Mouse (Mus musculus): ENCODE measurements around the gene Amigo3. TPM values are rescaled to one million over a fixed set of nuclear protein-coding genes. Genes with fewer than 3 reads are reported as not detected.

Amigo3 gene
- polyA plus RNA-seq, 1 experiment: 2.6 TPM

DNA sequence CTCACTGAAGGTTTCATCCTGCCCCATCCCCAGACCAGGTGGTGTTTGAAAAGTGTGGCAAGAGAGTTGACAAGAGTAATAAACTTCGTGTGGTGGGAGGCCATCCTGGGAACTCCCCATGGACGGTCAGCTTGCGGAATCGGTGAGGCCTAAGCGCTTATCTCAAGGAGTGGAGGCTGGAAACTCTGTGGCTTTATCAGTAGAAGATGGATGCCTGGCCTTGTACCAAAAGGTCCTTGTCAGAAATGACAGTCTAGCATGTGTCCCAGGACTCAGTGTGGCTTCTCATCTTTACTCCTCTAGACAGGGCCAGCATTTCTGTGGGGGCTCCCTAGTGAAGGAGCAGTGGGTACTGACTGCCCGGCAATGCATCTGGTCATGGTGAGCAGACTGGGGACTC, 30.6 kb downstream of the Amigo3 start:
- no peak for DNase-seq (ENCODE audit: low spot score)

DNA sequence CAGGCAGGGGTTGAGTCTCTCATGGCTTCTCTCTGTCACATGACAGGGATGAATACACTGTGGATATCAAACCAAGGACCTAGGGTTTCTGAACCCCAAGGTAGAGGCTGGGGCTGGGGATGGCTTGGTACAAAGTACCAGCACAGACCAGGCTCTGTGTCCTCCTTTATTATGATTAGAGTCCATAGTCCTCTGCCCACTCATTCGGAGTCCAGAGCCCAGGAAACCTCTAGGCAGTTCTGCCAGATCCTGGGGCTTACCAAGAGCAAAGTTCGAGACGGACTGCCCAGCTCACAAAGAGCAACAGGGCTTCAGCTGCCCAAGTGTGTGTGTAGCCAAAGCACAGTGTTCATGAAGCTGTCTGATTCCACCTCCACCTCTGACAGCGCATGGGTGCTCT, 32.3 kb downstream of the Amigo3 start:
- DNase-seq (ENCODE audit: low spot score): no peak

DNA sequence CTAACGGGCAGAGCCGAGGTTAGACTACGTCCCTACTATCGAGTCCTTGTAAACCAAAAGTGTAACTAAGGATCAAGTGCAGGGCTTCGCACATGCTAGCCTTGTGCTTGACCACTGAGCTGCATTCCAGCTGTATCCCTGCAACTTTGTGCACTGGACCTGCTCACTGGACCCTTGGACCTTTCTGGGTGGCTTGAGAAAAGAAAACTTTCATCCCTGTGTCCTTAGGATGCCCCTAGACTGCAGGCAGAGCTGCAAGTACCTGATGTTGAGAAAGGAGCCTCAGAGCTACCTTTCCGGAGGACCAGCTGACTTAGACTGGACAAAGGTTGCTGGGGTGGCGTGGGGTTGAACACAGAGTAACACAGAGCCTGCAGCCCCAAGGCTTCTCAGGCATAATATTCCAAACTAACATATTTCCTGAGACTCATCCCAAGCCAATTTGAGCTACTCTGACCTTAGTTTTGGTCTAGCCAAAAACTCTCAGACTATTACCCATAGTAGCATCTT, 37.7 kb downstream of the Amigo3 start:
- no peak for DNase-seq (ENCODE audit: low spot score)

DNA sequence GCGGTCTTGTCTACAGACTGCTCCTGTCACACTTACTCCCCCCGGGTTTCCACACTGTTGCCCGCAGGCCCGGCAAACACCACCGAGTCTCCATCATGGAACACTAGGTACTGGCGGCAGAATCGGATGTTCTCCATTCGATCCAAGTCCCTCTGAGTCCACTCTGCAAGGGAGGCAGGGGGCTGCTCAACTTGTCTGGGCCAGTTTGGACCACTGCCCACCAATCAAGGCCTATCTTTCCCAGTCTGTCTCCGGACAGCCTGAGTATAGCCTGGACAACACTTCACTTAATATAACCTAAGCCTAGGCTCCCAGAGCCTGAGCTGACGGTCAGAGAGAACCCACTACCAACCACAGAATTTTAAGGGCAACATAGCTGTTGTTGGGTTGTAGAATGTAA, 40.6 kb downstream of the Amigo3 start:
- DNase-seq (ENCODE audit: low spot score): no peak

DNA sequence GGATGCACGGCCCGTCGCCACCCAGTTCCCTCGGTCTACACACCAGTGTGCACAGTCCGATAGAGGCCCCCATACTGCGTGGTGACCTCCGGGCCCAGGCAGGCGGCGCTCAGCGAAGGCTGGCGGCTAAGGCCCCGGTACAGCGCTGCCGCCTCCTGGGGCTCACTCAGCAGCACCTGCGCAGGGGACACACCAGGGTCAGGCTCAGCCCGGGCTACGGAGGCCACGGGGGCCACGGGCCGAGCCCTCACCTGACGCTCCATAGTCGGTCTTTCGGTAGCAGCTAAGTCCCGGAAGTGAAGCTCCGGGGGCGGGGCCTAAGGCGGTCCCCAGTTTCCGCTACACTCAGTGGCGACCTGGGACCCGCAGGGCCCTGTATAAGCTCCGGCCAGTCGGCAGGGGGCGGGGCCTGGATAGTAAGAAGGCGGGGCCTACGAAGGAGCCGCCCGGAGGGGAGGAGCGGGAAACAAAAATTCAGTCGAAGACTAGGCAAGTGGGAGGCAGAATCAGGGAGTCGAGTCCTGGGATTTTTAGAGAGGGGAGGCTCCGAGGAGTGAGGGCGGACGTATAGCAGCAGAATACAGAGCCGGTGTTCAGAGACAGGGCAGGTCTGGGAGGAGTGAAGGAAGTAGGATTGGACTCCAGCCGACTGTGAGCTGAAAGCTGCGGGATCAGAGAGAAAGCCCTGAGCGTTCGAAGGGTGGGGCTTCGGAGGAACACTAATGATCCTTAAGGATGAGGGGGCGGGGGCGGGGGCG, 41.4 kb downstream of the Amigo3 start, which contains the start of gene Apeh:
Gene Apeh, minus strand, starts transcription at position 423 of the 758 bp plus-strand sequence.
- peak; percentile 81 for DNase-seq (ENCODE audit: low spot score)

DNA sequence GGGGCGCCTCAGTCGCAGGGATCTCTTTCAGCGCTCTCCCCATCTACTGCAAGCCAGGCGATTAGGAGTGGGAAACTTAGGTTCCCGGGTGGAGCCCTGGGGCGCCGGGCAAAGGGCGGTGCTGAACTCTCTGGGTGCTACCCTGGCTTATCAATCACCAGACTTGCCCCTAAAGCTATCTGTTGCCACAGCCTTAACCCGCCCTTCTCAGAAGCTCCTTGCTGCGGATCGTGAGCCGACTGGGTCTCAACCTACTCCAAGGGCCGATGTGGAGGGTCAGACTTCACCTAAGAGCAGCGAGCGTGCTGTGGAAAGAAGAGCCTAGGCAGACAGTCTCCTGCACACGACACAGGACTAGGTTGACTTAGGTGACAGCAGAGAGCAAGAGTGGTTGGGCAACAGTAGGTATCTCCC, 42.0 kb downstream of the Amigo3 start:
- no peak for DNase-seq (ENCODE audit: low spot score)

DNA sequence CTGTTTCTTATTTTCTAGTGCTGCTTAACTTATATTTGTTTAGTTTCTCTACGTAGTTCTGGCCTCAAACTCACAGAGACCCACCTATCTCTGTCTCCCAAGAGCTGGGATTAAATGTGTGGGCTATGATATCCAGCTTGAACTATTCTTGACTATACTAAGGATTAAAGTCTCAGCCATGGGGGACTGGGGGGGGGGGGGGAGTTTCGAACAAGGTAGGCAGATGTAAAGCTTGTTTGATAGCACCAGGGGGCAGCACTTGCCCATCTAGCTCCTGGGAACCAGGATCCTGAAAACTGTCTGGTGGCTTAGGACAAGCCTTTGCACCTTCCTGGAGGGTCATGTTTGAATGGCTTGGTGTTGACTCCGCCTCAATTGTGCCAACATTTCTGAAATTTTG, 42.6 kb downstream of the Amigo3 start:
- no peak for DNase-seq (ENCODE audit: low spot score)

DNA sequence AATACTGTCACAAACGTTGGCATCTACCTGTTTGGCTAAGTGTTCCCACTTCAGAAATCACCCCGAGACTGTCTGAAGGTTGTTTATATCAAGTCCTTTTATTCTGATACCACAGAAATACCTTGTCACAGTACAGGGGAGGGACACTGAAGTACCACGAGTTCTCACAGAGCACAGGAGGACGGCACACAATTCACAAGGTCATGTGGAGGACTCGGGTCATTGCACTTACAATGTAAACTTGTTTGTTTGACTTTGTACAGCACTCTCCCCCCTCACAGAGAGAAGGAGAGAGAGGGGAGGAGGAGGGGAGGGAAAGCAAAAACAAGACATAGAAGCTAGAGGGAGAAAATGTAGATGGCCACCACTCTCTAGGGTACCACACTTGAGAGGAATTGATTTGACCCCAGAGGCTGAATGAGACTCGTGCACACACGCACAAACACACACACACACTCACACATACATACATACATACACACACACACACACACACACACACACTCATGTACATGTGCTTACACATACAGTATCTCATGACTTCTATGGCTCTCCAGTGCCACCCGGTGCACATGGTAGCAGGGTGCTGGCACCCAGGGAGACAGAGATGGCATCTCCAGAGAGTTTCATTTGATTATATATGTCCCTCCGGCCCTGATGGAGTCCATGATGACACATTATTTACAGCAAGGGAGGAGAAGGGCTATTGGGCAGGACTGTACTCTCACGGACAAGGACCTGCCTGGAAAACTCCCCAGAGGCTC, 43.2 kb downstream of the Amigo3 start:
- no peak for DNase-seq (ENCODE audit: low spot score)

DNA sequence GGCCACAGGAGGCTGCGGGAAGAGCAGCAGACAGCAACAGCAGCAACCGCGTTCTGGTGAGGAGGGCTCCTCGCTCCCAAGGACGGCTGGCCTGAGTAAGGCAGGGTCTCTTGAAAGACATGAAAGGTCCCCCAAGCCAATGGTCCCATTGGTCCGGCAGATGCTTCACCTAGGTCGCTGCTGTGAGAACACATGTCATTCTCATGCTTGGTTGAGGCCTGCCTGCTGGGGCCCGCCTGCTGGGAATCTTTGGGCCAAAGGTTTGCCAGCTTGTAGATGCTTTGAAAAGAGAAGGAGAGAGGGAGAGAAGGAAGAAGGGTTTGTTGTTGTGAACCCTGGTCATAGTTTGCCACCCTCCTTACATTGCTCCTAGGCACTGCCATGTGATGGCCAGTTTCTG, 46.7 kb downstream of the Amigo3 start:
- no peak for DNase-seq (ENCODE audit: low spot score)

DNA sequence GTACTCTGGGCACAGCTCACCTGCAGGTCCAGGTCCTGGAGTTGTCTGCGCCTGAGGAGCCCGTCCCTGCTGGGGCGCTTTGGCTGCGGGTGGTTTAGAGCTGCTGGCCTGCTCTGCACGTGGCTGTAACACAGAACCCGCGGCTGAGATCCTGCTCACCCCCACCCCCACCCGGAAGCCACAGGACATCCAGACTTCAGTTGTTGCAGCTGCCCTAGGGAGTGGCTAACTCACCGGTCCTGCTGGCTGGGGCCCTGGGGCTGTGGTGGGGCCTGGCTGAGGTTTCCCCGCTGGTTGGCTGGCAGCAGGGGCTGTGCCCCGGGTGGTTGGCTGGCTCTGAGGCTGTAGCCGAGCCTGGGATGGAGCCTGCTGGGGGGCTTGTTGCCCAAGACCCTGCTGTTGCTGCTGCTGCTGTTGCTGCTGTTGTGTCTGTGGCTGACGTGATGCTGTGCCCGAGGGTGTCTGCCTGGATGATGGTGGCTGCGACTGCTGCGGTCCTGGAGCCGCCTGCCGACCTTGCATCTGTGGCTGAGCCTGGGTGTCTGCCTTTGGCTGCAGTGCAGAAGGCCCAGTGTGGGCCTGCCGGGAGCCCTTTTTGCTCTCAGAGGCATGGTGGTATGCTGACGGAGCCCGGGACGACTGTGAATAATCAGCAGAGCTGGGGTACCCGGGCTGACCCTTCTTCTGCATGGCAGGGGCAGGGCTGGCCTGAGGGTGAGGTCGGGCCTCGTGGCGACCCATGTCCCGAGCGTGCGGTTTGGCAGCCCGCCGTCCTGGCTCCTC, 52.0 kb downstream of the Amigo3 start:
- no peak for DNase-seq (ENCODE audit: low spot score)

Other genes starting within 250 kb of the Amigo3 start
- 52.9 and 53.1 TPM in 2 replicates for gene Rbm6, start 179.9 kb upstream of the Amigo3 start, polyA plus RNA-seq (2012; rRNA removed)
- 33.2 and 35.4 TPM in 2 replicates for gene Mon1a, start 165.0 kb upstream of the Amigo3 start, polyA plus RNA-seq (2012; rRNA removed)
- gene Mst1r, start 146.3 kb upstream of the Amigo3 start, polyA plus RNA-seq (2012; rRNA removed): 39.2 and 55.3 TPM in 2 replicates
- gene Actl11, start 124.7 kb upstream of the Amigo3 start, polyA plus RNA-seq (2012; rRNA removed): not detected in 2 replicates
- 0.12 and 0.15 TPM in 2 replicates for gene Camkv, start 117.5 kb upstream of the Amigo3 start, polyA plus RNA-seq (2012; rRNA removed)
- gene Traip, start 103.0 kb upstream of the Amigo3 start, polyA plus RNA-seq (2012; rRNA removed): 0.59 and 1.1 TPM in 2 replicates
- 62.1 and 75.1 TPM in 2 replicates for gene Uba7, start 77.7 kb upstream of the Amigo3 start, polyA plus RNA-seq (2012; rRNA removed)
- 0.19 and 0.39 TPM in 2 replicates for gene Gm20661, start 70.1 kb upstream of the Amigo3 start, polyA plus RNA-seq (2012; rRNA removed)
- gene Inka1, start 67.3 kb upstream of the Amigo3 start, polyA plus RNA-seq (2012; rRNA removed): 8.6 and 11.0 TPM in 2 replicates
- 0.80 and 0.93 TPM in 2 replicates for gene Cdhr4, start 60.7 kb upstream of the Amigo3 start, polyA plus RNA-seq (2012; rRNA removed)
- 2.1 and 2.5 TPM in 2 replicates for gene Gm20662, start 56.8 kb upstream of the Amigo3 start, polyA plus RNA-seq (2012; rRNA removed)
- 84.3 and 90.7 TPM in 2 replicates for gene Ip6k1, start 50.7 kb upstream of the Amigo3 start, polyA plus RNA-seq (2012; rRNA removed)
- 18.8 and 23.9 TPM in 2 replicates for gene Gmppb, start 3.9 kb upstream of the Amigo3 start, polyA plus RNA-seq (2012; rRNA removed)
- gene Mst1, start 27.3 kb downstream of the Amigo3 start, polyA plus RNA-seq (2012; rRNA removed): 5.6 and 6.2 TPM in 2 replicates
- 54.6 and 60.6 TPM in 2 replicates for gene Rnf123, start 30.2 kb downstream of the Amigo3 start, polyA plus RNA-seq (2012; rRNA removed)
- 58.4 and 64.1 TPM in 2 replicates for gene Apeh, start 41.4 kb downstream of the Amigo3 start, polyA plus RNA-seq (2012; rRNA removed)
- 0.41 and 0.44 TPM in 2 replicates for gene Bsn, start 137.2 kb downstream of the Amigo3 start, polyA plus RNA-seq (2012; rRNA removed)
- 38.3 and 71.9 TPM in 2 replicates for gene Dag1, start 210.8 kb downstream of the Amigo3 start, polyA plus RNA-seq (2012; rRNA removed)
- gene Nicn1, start 237.3 kb downstream of the Amigo3 start, polyA plus RNA-seq (2012; rRNA removed): 32.8 and 39.3 TPM in 2 replicates
- gene Amt, start 243.7 kb downstream of the Amigo3 start, polyA plus RNA-seq (2012; rRNA removed): 34.0 and 35.5 TPM in 2 replicates

All from urinary bladder, adult 2 months (tissue).